Mouse (Mus musculus) embryonic facial prominence, embryonic 14.5 days (tissue): ENCODE measurements around the gene Uspl1. TPM values are rescaled to one million over a fixed set of nuclear protein-coding genes. Genes with fewer than 3 reads are reported as not detected.
A peak's percentile ranks its signal among the peaks of the same experiment; 100 is the strongest.

Experiments used
- ATAC-seq: fragments of 200-750 bp; cut with Nextera tagmentation; 2 replicates; pipeline ENCODE4 v1.8.0; 2017; ENCODE audit warnings: low read depth, moderate number of reproducible peaks, moderate TSS enrichment
- DNase-seq: peaks from one replicate; pipeline ENCODE4 v3.0.0-alpha.2; 2015; ENCODE audit warnings: low spot score
- H3K27ac ChIP-seq: fragments of 300-500 bp; sonication (generic); replicated peaks from 2 replicates; pipeline ENCODE4 v1.5.1; 2014; ENCODE audit warnings: low read depth, mild to moderate bottlenecking, low read length, moderate library complexity
- H3K27me3 ChIP-seq: fragments of 300-500 bp; sonication (generic); replicated peaks from 2 replicates; pipeline ENCODE4 v1.6.1; 2014; ENCODE audit warnings: low read length; ENCODE audit not compliant: control insufficient read depth, insufficient read depth
- H3K36me3 ChIP-seq: fragments of 300-500 bp; sonication (generic); 2 replicates; pipeline ENCODE4 v1.6.1; 2014; ENCODE audit warnings: low read length, mixed read lengths; ENCODE audit not compliant: control insufficient read depth, insufficient read depth
- H3K4me1 ChIP-seq: fragments of 300-500 bp; sonication (generic); 2 replicates; pipeline ENCODE4 v1.6.1; 2014; ENCODE audit warnings: antibody characterized with exemption, low read length; ENCODE audit not compliant: control insufficient read depth, insufficient read depth
- H3K4me2 ChIP-seq: fragments of 300-500 bp; sonication (generic); 2 replicates; pipeline ENCODE4 v1.6.1; 2014; ENCODE audit warnings: low read depth, mild to moderate bottlenecking, low read length, moderate library complexity, mixed read lengths
- H3K4me3 ChIP-seq: fragments of 300-500 bp; sonication (generic); 2 replicates; pipeline ENCODE4 v1.5.1; 2014; ENCODE audit warnings: low read depth, mild to moderate bottlenecking, low read length
- H3K9ac ChIP-seq: fragments of 300-500 bp; sonication (generic); 2 replicates; pipeline ENCODE4 v1.6.1; 2014; ENCODE audit warnings: low read depth, mild to moderate bottlenecking, low read length, moderate library complexity, mixed read lengths
- H3K9me3 ChIP-seq: fragments of 300-500 bp; sonication (generic); 2 replicates; pipeline ENCODE4 v1.6.1; 2016; ENCODE audit warnings: low read length; ENCODE audit not compliant: control insufficient read depth
- WGBS: fragments of 180-500 bp; shearing (Covaris S2); extraction: QIAGEN DNeasy Blood & Tissue Kit; methylation state at CpG from one replicate; pipeline ENCODE4 v1.1.7; 2014; 5-methylcytosine and 5-hydroxymethylcytosine counted together
- polyA plus RNA-seq: library from polyadenylated mRNA; unstranded; fragments of >200 nt; fragmentation: Nextera tagmentation; extraction: Ambion mirVana; gene quantifications from 2 replicates; pipeline ENCODE4 v1.2.1, GENCODE M21; 2014

The Uspl1 gene
- polyA plus RNA-seq, 1 experiment from 2014 or later: 41.5 TPM

DNA sequence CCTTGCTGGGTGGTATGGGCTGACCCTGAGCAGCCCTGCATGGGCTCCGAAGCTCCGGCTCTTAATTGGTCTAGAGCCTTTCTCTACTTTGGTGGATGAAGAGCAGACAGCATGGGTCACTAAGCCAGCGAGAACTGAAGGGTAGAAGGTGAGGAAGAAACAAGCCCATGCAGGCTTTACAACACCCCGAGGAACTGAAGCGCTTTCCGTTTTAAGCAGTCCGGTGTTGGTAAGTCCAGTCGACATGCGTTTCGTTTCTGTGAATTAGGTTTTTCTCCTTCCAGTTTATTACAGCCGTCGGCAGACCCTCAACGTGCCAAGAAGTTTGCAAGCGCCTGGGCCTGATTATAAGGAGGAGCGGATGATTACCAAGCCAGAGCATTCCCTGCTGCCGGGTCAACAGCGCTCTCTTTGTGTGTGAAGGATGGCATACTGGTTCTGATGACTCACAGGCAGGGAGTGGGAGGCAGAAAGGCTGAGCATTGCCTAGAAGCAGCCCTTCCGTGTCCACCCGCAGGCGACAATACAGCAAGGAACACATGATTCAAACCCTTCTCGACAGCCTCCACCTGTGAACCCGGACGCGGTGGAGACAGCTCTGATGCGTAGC, 40.3 kb upstream of the Uspl1 start:
- H3K9ac ChIP-seq: 0 out of 2 replicates have a peak overlapping the region, but pooled peaks have one; percentile 3
- H3K9me3 ChIP-seq: no peaks in the 10 kb centered on the region
- no peaks in the 10 kb centered on the region for H3K36me3 ChIP-seq
- peak overlapping the region; percentile 20 for H3K4me2 ChIP-seq
- no peak overlapping the region for H3K4me3 ChIP-seq
- WGBS: 53% methylated on average over 25 of the region's 25 CpGs
- H3K4me1 ChIP-seq: peaks cover 2% of the 10 kb centered on the region; the same call in 1 of the 2 replicates
- 0 out of 2 replicates have a peak overlapping the region, but pooled peaks have one; percentile 24 for H3K27ac ChIP-seq
- ATAC-seq (0 out of 2 replicates have a peak, but pooled peaks have one; percentile 37), DNase-seq (peak; percentile 70)
- no peaks in the 10 kb centered on the region for H3K27me3 ChIP-seq

DNA sequence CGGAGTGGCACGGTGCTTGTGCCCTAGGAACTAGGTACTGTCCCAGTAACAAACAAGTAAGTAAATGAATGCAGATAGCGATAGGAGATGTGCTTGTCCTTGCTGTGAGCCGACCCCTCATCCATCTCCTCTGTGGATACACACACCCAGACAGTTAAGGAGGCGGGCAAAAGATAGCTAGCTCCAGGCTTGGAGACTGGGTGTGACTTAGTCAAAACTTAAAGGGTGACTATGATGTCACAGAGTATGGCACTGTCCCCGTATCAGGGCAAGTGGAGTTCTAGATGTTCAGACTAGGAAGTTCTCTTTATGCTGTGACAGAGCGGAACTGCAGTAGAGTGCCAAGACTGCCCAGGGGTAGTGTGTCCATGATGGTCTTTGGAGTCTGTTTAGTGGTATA, 37.5 kb upstream of the Uspl1 start:
- Histone ChIP-seq H3K4me1 (peaks cover 2% of the 10 kb centered on the region; the same call in 1 of the 2 replicates), H3K9ac (no peak overlapping the region), H3K9me3 (no peaks in the 10 kb centered on the region), H3K4me2 (no peak overlapping the region), H3K27ac (no peak overlapping the region), H3K27me3 (no peaks in the 10 kb centered on the region), H3K36me3 (no peaks in the 10 kb centered on the region), H3K4me3 (no peak overlapping the region)
- 92% methylated on average over 7 of the region's 7 CpGs for WGBS
- no peak for DNase-seq
- no peak for ATAC-seq

DNA sequence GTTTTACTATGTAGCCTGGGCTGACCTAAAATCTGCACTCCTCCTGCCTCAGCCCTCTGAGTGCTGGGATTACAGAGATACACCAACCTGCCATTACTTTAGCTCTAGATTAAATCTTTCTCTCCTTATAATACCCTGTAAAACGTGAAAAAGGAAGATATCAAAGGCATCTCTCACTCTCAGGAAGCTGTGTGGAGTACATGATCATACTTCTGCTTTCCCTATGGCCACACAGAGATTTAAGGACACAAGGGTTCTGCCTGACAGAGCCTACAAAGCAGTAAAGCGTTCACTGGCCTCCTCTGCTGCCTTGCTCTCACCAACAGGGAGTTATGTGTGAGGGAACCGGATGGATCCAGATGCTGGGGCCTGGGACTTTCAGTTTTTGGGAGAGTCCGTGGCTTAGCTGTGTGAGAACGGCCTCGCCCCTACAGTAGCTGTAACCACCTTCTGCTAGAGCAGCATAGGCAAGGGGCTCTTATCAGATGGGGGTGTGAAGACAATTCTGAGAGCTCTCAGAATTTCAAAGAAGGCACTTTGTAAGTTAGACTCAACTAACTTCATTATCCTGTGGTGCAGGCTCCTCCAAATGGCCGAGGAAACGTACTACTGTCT, 36.7 kb upstream of the Uspl1 start:
- Histone ChIP-seq H3K4me2 (no peak overlapping the region), H3K9me3 (no peaks in the 10 kb centered on the region), H3K4me1 (peaks cover 2% of the 10 kb centered on the region; the same call in 1 of the 2 replicates), H3K9ac (no peak overlapping the region), H3K27me3 (no peaks in the 10 kb centered on the region), H3K4me3 (no peak overlapping the region), H3K36me3 (no peaks in the 10 kb centered on the region), H3K27ac (no peak overlapping the region)
- WGBS: 79% methylated on average over 8 of the region's 8 CpGs
- ATAC-seq (no peak), DNase-seq (no peak)

DNA sequence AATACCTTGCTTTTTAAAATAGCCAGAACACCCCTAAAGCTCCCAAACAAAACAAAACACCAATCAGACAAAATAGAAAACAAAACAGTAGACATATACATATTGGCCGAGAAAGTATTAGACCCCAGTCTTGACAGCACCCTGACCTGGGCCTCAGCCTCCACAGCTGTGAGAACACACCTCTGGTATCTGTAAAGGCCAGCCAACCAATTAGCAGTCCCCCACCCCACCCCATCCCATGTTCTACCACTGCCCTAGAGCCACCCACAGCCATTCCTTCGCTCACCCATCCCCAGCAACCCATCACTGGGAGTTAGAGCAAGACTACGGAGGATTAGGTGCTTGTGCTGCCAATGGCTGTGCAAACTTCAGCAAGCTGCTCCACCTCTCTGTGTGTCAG, 33.3 kb upstream of the Uspl1 start:
- H3K9ac ChIP-seq: no peak overlapping the region
- H3K36me3 ChIP-seq: no peaks in the 10 kb centered on the region
- no peak overlapping the region for H3K4me2 ChIP-seq
- no peak overlapping the region for H3K4me3 ChIP-seq
- 94% methylated on average over 3 of the region's 3 CpGs for WGBS
- H3K4me1 ChIP-seq: no peaks in the 10 kb centered on the region; the same call in 1 of the 2 replicates
- DNase-seq: no peak
- no peak for ATAC-seq
- H3K27ac ChIP-seq: no peak overlapping the region
- H3K9me3 ChIP-seq: no peaks in the 10 kb centered on the region
- H3K27me3 ChIP-seq: no peaks in the 10 kb centered on the region

DNA sequence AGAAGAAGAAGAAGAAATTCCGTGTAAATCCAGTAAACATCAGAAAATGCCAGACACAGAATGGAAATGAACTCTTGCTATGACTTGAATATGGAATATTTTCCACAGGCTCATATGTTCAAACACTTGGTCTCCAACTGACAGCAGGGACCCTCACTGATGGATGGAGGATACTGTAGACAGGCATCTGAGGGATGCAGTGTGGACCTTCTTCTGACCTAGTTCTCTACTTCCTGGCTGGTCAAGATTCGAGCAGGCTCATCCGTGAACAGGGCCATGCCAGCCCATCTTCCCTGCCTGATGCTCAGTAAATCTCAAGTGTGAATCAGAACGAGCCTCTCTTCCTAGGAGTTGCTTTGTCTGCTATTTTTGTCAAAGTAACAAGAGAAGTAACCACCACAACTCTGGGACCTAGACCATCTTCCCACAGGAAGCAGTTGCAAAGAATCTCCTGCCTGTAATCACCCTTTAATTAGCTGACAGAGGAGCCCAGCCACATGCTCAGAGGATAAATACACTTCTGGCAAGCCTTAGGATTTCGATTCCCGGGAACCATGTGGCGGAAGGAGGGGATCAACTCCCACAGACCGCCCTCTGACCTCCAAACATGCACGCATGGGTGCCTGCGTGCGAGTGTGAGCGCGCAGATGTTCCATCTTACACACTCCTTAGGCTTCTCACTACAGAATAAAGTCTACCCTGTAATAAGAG, 31.9 kb upstream of the Uspl1 start:
- H3K27ac ChIP-seq: peak overlapping the region; percentile 30
- H3K36me3 ChIP-seq: no peaks in the 10 kb centered on the region
- H3K4me3 ChIP-seq: no peak overlapping the region
- H3K4me2 ChIP-seq: peak overlapping the region; percentile 30
- DNase-seq (peak; percentile 73), ATAC-seq (peak; percentile 83)
- 40% methylated on average over 13 of the region's 13 CpGs for WGBS
- H3K9me3 ChIP-seq: no peaks in the 10 kb centered on the region
- no peak overlapping the region for H3K9ac ChIP-seq
- no peaks in the 10 kb centered on the region; the same call in 1 of the 2 replicates for H3K4me1 ChIP-seq
- H3K27me3 ChIP-seq: no peaks in the 10 kb centered on the region

DNA sequence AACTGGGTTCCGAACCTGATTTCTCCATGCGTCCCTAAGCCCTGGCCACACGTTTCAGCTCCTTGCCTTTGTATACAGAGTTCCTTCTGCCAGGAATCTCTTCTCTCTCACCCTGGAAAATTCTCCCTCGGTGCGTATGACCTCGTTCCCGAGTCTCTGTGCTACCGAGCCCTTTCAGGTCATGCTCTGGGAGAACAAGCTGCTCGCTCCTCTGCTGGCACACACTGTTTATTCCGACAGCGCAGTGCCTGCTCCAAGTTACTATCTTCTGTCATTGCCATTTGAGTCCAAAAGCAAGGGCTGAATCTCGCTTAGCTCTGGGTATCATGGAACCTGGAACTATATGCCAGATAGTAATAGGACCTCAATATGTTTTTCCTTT, 31.4 kb upstream of the Uspl1 start:
- ATAC-seq (peak; percentile 19; the same call in 1 of the 2 replicates), DNase-seq (no peak)
- H3K4me3 ChIP-seq: no peak overlapping the region
- H3K27me3 ChIP-seq: no peaks in the 10 kb centered on the region
- H3K27ac ChIP-seq: peak overlapping the region; percentile 30; the same call in 1 of the 2 replicates
- no peaks in the 10 kb centered on the region for H3K9me3 ChIP-seq
- H3K4me1 ChIP-seq: no peaks in the 10 kb centered on the region; the same call in 1 of the 2 replicates
- no peaks in the 10 kb centered on the region for H3K36me3 ChIP-seq
- peak overlapping the region; percentile 30 for H3K4me2 ChIP-seq
- no peak overlapping the region for H3K9ac ChIP-seq
- 48% methylated on average over 12 of the region's 12 CpGs for WGBS

DNA sequence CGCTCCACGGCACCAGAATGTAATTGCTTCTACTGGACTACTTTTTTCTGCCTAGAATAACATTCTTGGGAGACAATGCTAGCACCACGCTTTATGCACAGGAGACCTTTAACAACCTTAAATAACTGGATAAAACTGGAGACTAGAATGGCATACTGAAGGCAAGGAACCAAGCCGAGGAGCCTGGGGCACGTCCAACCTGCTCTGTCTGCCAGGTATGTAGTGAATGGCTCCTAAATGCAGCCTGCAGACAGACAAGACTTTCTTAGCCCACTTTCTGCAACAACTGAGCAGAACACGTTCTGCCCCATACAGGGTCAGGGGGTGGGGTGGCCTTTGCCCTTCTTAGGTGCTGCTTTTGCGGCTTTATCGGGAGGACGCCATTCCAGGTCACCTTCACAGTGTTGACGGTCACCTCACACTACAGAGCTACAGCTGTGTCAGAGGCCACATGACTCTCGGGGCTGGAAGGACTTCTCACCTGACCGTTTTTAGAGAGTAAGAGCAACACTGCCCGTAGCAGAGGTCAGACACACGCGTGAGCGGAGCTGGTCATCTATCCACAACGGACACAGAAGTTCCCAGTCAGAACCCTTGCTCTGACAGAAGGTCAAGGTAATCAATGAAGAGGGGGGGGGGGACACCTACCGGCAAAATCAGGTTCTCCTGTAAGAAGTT, 27.1 kb upstream of the Uspl1 start:
- 82% methylated on average over 18 of the region's 18 CpGs for WGBS

DNA sequence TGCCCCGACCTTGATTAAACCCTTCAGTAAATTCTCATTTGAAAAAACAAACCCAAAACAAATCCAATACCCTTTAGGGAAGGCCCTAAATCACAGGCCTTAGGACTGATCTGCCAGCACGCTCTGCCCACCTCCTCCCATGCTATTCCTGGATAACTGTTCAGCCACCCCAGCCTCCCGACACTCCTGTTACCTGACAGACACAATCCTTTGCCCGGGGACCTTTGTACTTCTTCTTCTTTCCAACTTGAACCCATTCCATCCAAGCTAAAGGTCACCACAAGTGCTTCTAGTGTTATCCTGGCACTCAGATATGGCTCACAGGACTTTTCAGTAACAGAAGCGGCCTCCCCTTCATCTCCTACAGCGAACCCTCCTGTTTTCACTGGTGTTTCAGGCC, 25.1 kb upstream of the Uspl1 start:
- Histone ChIP-seq H3K27ac (no peak overlapping the region), H3K36me3 (no peaks in the 10 kb centered on the region), H3K4me1 (no peaks in the 10 kb centered on the region), H3K9me3 (no peaks in the 10 kb centered on the region), H3K4me2 (no peak overlapping the region), H3K9ac (no peak overlapping the region), H3K4me3 (no peak overlapping the region), H3K27me3 (no peaks in the 10 kb centered on the region)
- WGBS: 87% methylated on average over 6 of the region's 6 CpGs
- DNase-seq (no peak), ATAC-seq (no peak)

More for the DNA sequence above, 27.1 kb upstream of the Uspl1 start:
- DNase-seq: no peak
- Histone ChIP-seq H3K36me3 (no peaks in the 10 kb centered on the region), H3K9ac (no peak overlapping the region), H3K27me3 (no peaks in the 10 kb centered on the region), H3K4me2 (no peak overlapping the region), H3K4me3 (no peak overlapping the region), H3K9me3 (no peaks in the 10 kb centered on the region), H3K27ac (no peak overlapping the region), H3K4me1 (no peaks in the 10 kb centered on the region; the same call in 1 of the 2 replicates)
- no peak for ATAC-seq
